Mouse (Mus musculus): Measurements from ENCODE around the gene Slc28a1. TPM values are rescaled to one million over a fixed set of nuclear protein-coding genes. Genes with fewer than 3 reads are reported as not detected.
A peak's percentile ranks its signal among the peaks of the same experiment; 100 is the strongest.

Slc28a1 gene
- polyA plus RNA-seq, 1 experiment from 2014 or later = 0.06 TPM

GRCm38 (mm10) chr7:81102854-81103253 lies 11.7 kb upstream of the Slc28a1 start:
- H3K27ac ChIP-seq (ENCODE audit: low read length) = no peak overlapping the region
- no peak overlapping the region for H3K4me2 ChIP-seq (replicated peaks; ENCODE audit: low read depth, low read length)
- H3K9me3 ChIP-seq (ENCODE audit: low read length) = no peaks in the 10 kb centered on the region
- TF ChIP-seq EP300 (IDR thresholded peaks at IDR 0.05) (no peak), CTCF (IDR thresholded peaks at IDR 0.05) (no peak)
- no peaks in the 10 kb centered on the region for H3K4me1 ChIP-seq (ENCODE audit: insufficient read depth, low read depth, low read length)
- H3K4me3 ChIP-seq (ENCODE audit: low read depth, low read length) = no peak overlapping the region
- ATAC-seq = no peak
- H3K36me3 ChIP-seq (ENCODE audit: insufficient read depth, low read length) = no peaks in the 10 kb centered on the region
- H3K27me3 ChIP-seq (replicated peaks; ENCODE audit: insufficient read depth, low read length) = no peaks in the 10 kb centered on the region
- DNase-seq (ENCODE audit: low spot score) = no peak
- H3K9ac ChIP-seq (replicated peaks; ENCODE audit: low read depth) = no peak overlapping the region
- 87% methylated on average over 7 of the region's 7 CpGs for WGBS

GRCm38 (mm10) chr7:81105525-81105924 lies 9.1 kb upstream of the Slc28a1 start:
- Histone ChIP-seq H3K4me2 (replicated peaks; ENCODE audit: low read depth, low read length) (no peak overlapping the region), H3K9ac (replicated peaks; ENCODE audit: low read depth) (no peak overlapping the region), H3K27me3 (replicated peaks; ENCODE audit: insufficient read depth, low read length) (no peaks in the 10 kb centered on the region), H3K27ac (ENCODE audit: low read length) (no peak overlapping the region), H3K9me3 (ENCODE audit: low read length) (no peaks in the 10 kb centered on the region), H3K4me3 (ENCODE audit: low read depth, low read length) (no peak overlapping the region), H3K36me3 (ENCODE audit: insufficient read depth, low read length) (no peaks in the 10 kb centered on the region), H3K4me1 (ENCODE audit: insufficient read depth, low read depth, low read length) (no peaks in the 10 kb centered on the region; the same call in 1 of the 2 replicates)
- ATAC-seq (no peak), DNase-seq (ENCODE audit: low spot score) (no peak)
- TF ChIP-seq EP300 (IDR thresholded peaks at IDR 0.05) = no peak
- no peak for TF ChIP-seq CTCF (IDR thresholded peaks at IDR 0.05)
- WGBS = 65% methylated on average over 4 of the region's 4 CpGs

GRCm38 (mm10) chr7:81108226-81108625 lies 6.4 kb upstream of the Slc28a1 start:
- Histone ChIP-seq H3K27ac (ENCODE audit: low read length) (no peak overlapping the region), H3K9ac (replicated peaks; ENCODE audit: low read depth) (no peak overlapping the region), H3K27me3 (replicated peaks; ENCODE audit: insufficient read depth, low read length) (no peaks in the 10 kb centered on the region), H3K36me3 (ENCODE audit: insufficient read depth, low read length) (no peaks in the 10 kb centered on the region), H3K4me3 (ENCODE audit: low read depth, low read length) (no peak overlapping the region), H3K9me3 (ENCODE audit: low read length) (no peaks in the 10 kb centered on the region), H3K4me1 (ENCODE audit: insufficient read depth, low read depth, low read length) (no peaks in the 10 kb centered on the region; the same call in 1 of the 2 replicates), H3K4me2 (replicated peaks; ENCODE audit: low read depth, low read length) (no peak overlapping the region)
- TF ChIP-seq EP300 (IDR thresholded peaks at IDR 0.05) (no peak), CTCF (IDR thresholded peaks at IDR 0.05) (no peak)
- ATAC-seq = no peak
- WGBS = 80% methylated on average over 5 of the region's 5 CpGs
- DNase-seq (ENCODE audit: low spot score) = no peak

GRCm38 (mm10) chr7:81109717-81110651 lies 4.6 kb upstream of the Slc28a1 start:
- Histone ChIP-seq H3K27me3 (replicated peaks; ENCODE audit: insufficient read depth, low read length) (no peaks in the 10 kb centered on the region), H3K9me3 (ENCODE audit: low read length) (no peaks in the 10 kb centered on the region), H3K4me1 (ENCODE audit: insufficient read depth, low read depth, low read length) (no peaks in the 10 kb centered on the region; the same call in 1 of the 2 replicates), H3K27ac (ENCODE audit: low read length) (peak overlapping the region; percentile 54), H3K4me2 (replicated peaks; ENCODE audit: low read depth, low read length) (no peak overlapping the region), H3K4me3 (ENCODE audit: low read depth, low read length) (no peak overlapping the region), H3K36me3 (ENCODE audit: insufficient read depth, low read length) (no peaks in the 10 kb centered on the region), H3K9ac (replicated peaks; ENCODE audit: low read depth) (no peak overlapping the region)
- DNase-seq (ENCODE audit: low spot score) (peak; percentile 89), ATAC-seq (peak; percentile 91)
- 42% methylated on average over 9 of the region's 9 CpGs for WGBS
- TF ChIP-seq EP300 (IDR thresholded peaks at IDR 0.05) (peak; percentile 70), CTCF (IDR thresholded peaks at IDR 0.05) (no peak)

GRCm38 (mm10) chr7:81110791-81111190 lies 3.8 kb upstream of the Slc28a1 start:
- no peak overlapping the region for H3K4me2 ChIP-seq (replicated peaks; ENCODE audit: low read depth, low read length)
- ATAC-seq (no peak), DNase-seq (ENCODE audit: low spot score) (no peak)
- peak overlapping the region; percentile 54; the same call in 1 of the 2 replicates for H3K27ac ChIP-seq (ENCODE audit: low read length)
- WGBS = 83% methylated on average over 4 of the region's 4 CpGs
- no peak overlapping the region for H3K9ac ChIP-seq (replicated peaks; ENCODE audit: low read depth)
- H3K9me3 ChIP-seq (ENCODE audit: low read length) = no peaks in the 10 kb centered on the region
- H3K27me3 ChIP-seq (replicated peaks; ENCODE audit: insufficient read depth, low read length) = no peaks in the 10 kb centered on the region
- H3K4me1 ChIP-seq (ENCODE audit: insufficient read depth, low read depth, low read length) = no peaks in the 10 kb centered on the region; the same call in 1 of the 2 replicates
- no peak overlapping the region for H3K4me3 ChIP-seq (ENCODE audit: low read depth, low read length)
- TF ChIP-seq EP300 (IDR thresholded peaks at IDR 0.05) (no peak), CTCF (IDR thresholded peaks at IDR 0.05) (no peak)
- H3K36me3 ChIP-seq (ENCODE audit: insufficient read depth, low read length) = no peaks in the 10 kb centered on the region

GRCm38 (mm10) chr7:81111729-81112128 lies 2.9 kb upstream of the Slc28a1 start:
- Histone ChIP-seq H3K4me2 (replicated peaks; ENCODE audit: low read depth, low read length) (no peak overlapping the region), H3K4me3 (ENCODE audit: low read depth, low read length) (no peak overlapping the region), H3K9me3 (ENCODE audit: low read length) (no peaks in the 10 kb centered on the region), H3K27ac (ENCODE audit: low read length) (no peak overlapping the region), H3K36me3 (ENCODE audit: insufficient read depth, low read length) (no peaks in the 10 kb centered on the region), H3K27me3 (replicated peaks; ENCODE audit: insufficient read depth, low read length) (no peaks in the 10 kb centered on the region), H3K9ac (replicated peaks; ENCODE audit: low read depth) (no peak overlapping the region), H3K4me1 (ENCODE audit: insufficient read depth, low read depth, low read length) (no peaks in the 10 kb centered on the region; the same call in 1 of the 2 replicates)
- WGBS = 94% methylated on average over 2 of the region's 2 CpGs
- no peak for DNase-seq (ENCODE audit: low spot score)
- no peak for TF ChIP-seq EP300 (IDR thresholded peaks at IDR 0.05)
- TF ChIP-seq CTCF (IDR thresholded peaks at IDR 0.05) = no peak
- ATAC-seq = no peak
